Mouse (Mus musculus) forebrain, embryonic 14.5 days (tissue): ENCODE data around the gene Lrrc36. TPM values are rescaled to one million over a fixed set of nuclear protein-coding genes. Genes with fewer than 3 reads are reported as not detected.

ENCODE experiments used
- ATAC-seq: fragments of 200-750 bp; cut with Nextera tagmentation; 2 replicates; pipeline ENCODE4 v1.8.0; 2017; ENCODE audit warnings: mild to moderate bottlenecking, moderate library complexity
- DNase-seq: peaks from one replicate; pipeline ENCODE4 v3.0.0-alpha.2; 2015; ENCODE audit warnings: low spot score
- H3K27ac ChIP-seq: fragments of 300-500 bp; sonication (generic); 2 replicates; pipeline ENCODE4 v1.5.1; 2014; ENCODE audit warnings: low read depth, mild to moderate bottlenecking, control low read depth, low read length, moderate library complexity
- H3K27me3 ChIP-seq: fragments of 300-500 bp; sonication (generic); replicated peaks from 2 replicates; pipeline ENCODE4 v1.6.1; 2014; ENCODE audit warnings: low read length, control low read depth, mixed read lengths; ENCODE audit not compliant: control insufficient read depth, insufficient read depth
- H3K36me3 ChIP-seq: fragments of 300-500 bp; sonication (generic); 2 replicates; pipeline ENCODE4 v1.6.1; 2014; ENCODE audit warnings: low read length, control low read depth; ENCODE audit not compliant: control insufficient read depth, insufficient read depth
- H3K4me1 ChIP-seq: fragments of 300-500 bp; sonication (generic); 2 replicates; pipeline ENCODE4 v1.6.1; 2014; ENCODE audit warnings: antibody characterized with exemption, low read length, control low read depth; ENCODE audit not compliant: control insufficient read depth, insufficient read depth
- H3K4me2 ChIP-seq: fragments of 300-500 bp; sonication (generic); 2 replicates; pipeline ENCODE4 v1.6.1; 2014; ENCODE audit warnings: mild to moderate bottlenecking, control low read depth, low read length
- H3K4me3 ChIP-seq: fragments of 300-500 bp; sonication (generic); 2 replicates; pipeline ENCODE4 v1.5.1; 2014; ENCODE audit warnings: low read depth, low read length, control low read depth
- H3K9ac ChIP-seq: fragments of 300-500 bp; sonication (generic); 2 replicates; pipeline ENCODE4 v1.6.1; 2014; ENCODE audit warnings: mild to moderate bottlenecking, low read length, control low read depth, moderate library complexity
- H3K9me3 ChIP-seq: fragments of 300-500 bp; sonication (generic); replicated peaks from 2 replicates; pipeline ENCODE4 v1.6.1; 2016; ENCODE audit warnings: low read length, control low read depth, mixed read lengths; ENCODE audit not compliant: control insufficient read depth
- WGBS: fragments of 180-500 bp; shearing (Covaris S2); extraction: QIAGEN DNeasy Blood & Tissue Kit; methylation state at CpG from one replicate; pipeline ENCODE4 v1.1.7; 2014; 5-methylcytosine and 5-hydroxymethylcytosine counted together
- polyA plus RNA-seq: library from polyadenylated mRNA; unstranded; fragments of >200 nt; fragmentation: Nextera tagmentation; extraction: Ambion mirVana; gene quantifications from 2 replicates; pipeline ENCODE4 v1.2.1, GENCODE M21; 2014

The Lrrc36 gene
- polyA plus RNA-seq, 1 experiment from 2014 or later = 0.43 TPM

DNA sequence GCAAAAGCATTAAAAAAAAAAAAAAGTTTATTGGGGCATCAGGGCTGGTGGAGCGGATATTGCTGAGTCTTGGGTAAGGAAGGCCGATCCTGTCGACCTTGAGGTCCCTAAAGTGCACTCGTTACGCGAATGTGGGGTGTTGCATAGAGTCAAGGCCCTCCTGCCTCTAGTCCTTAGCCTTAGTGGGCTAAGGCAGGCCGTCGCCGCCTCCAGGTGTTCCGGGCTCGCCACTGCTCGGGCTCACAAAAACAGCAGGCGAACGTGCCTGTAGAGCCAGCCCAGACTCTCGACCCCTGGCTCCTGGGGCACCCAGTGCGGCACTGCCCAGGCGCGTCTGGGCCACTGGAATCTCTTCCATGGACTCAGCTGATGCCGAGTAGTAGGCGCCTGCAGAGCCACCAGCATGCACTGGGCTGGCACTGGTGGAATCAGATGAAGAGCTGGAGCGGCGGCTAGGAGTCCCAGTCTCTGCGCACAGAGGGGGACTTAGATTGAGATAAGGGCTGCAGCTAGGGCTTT, 59.1 kb downstream of the Lrrc36 start:
- Histone ChIP-seq H3K4me1 (peaks cover 30% of the 10 kb centered on the region), H3K4me2 (no peak overlapping the region), H3K27ac (no peak overlapping the region), H3K9ac (no peak overlapping the region), H3K36me3 (no peaks in the 10 kb centered on the region), H3K27me3 (0 out of 2 replicates have a peak, but pooled peaks cover 4% of the 10 kb centered on the region), H3K9me3 (no peaks in the 10 kb centered on the region), H3K4me3 (no peak overlapping the region)
- 25% methylated on average over 23 of the region's 23 CpGs for WGBS
- no peak for DNase-seq
- no peak for ATAC-seq

DNA sequence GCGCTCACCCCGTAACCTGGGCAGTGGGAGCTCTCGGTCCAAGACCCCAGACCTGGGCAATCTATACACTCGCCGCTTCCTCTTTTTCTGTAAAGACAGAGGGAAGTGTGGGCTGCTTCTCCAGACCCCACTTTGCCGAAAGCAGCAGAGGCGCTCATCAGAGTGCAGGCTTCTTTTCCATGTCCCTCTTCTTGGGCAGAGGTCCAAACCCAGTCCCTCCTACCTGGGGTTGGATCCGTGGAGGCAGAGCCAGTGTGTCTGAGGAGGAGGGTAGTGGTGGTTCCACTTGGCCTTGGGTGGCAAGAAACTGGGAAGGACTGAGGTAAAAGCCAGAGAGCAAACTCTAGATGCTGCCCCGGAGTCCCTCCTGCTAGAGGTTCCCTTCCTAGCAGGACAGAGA, 59.6 kb downstream of the Lrrc36 start:
- DNase-seq = no peak
- 53% methylated on average over 9 of the region's 9 CpGs for WGBS
- Histone ChIP-seq H3K27ac (no peak overlapping the region), H3K36me3 (no peaks in the 10 kb centered on the region), H3K4me3 (no peak overlapping the region), H3K9me3 (no peaks in the 10 kb centered on the region), H3K27me3 (0 out of 2 replicates have a peak, but pooled peaks cover 4% of the 10 kb centered on the region), H3K4me2 (no peak overlapping the region), H3K4me1 (peaks cover 30% of the 10 kb centered on the region), H3K9ac (no peak overlapping the region)
- ATAC-seq = no peak

DNA sequence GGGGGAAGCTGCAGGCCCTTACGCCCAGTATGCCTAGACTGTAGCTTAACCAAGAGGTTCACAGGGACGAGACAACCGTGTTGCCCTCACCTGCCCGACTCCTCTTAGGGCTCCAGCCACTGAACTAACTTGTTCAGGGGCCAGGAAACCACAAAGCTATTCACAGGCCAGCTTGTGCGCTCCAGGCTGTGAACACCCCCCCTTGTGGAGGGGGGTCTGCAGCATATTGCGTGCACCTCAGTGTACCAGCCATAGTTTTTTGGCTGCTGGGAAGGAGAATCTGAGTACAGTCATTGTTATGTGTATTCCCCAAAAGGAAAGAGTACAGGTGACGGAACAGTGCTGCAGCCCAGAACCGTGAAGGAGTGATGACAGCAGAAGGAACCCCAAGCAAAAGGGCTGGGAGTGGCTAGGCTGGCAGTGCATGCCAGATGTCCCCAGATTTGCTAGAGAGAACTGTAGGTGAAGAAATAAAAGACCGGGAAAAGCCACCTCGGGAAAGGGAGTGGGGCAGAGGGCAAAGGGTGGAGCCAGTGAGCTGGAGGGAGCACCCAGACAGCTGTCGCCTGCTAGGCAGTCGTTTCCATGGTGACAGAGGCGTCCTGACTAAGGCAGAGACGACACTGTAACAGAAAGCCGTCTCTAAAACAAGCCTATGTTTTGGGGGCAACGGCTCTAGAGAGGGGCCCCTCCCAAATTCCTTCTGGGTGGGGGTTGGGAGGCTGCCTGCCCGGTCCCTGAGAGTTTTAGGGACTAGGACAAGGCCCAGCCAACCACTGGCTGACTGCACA, 60.6 kb downstream of the Lrrc36 start:
- Histone ChIP-seq H3K9ac (peak overlapping the region; percentile 17), H3K27ac (no peak overlapping the region), H3K9me3 (no peaks in the 10 kb centered on the region), H3K4me1 (peaks cover 28% of the 10 kb centered on the region), H3K27me3 (0 out of 2 replicates have a peak, but pooled peaks cover 4% of the 10 kb centered on the region), H3K4me3 (no peak overlapping the region), H3K36me3 (0 out of 2 replicates have a peak, but pooled peaks cover 3% of the 10 kb centered on the region), H3K4me2 (peak overlapping the region; percentile 16; the same call in 1 of the 2 replicates)
- DNase-seq (peak; percentile 82), ATAC-seq (no peak; the same call in 1 of the 2 replicates)
- 27% methylated on average over 17 of the region's 17 CpGs for WGBS

DNA sequence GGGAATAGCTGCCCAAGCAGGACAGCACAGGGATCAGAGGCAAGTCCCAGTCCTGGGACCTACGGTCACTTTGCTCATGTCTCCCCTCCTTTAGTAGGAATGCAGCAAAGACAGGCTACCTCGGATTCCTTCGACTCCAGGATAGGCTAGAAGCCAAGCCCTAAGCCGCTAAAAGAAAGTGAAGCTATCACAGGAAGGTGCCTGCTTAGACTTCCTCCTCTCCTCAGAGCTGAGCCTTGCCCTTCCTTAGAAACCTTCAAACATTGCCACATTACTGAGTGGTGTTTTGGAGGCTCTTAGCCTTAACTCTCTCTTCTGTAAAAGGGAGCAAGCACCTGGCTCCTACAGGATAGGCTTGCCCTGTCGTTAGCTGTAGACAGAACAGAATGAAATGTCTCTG, 61.3 kb downstream of the Lrrc36 start:
- ATAC-seq (no peak), DNase-seq (no peak)
- H3K4me2 ChIP-seq = peak overlapping the region; percentile 16; the same call in 1 of the 2 replicates
- H3K36me3 ChIP-seq = 0 out of 2 replicates have a peak, but pooled peaks cover 3% of the 10 kb centered on the region
- H3K9ac ChIP-seq = peak overlapping the region; percentile 2; the same call in 1 of the 2 replicates
- peaks cover 21% of the 10 kb centered on the region for H3K4me1 ChIP-seq
- 38% methylated on average over 5 of the region's 5 CpGs for WGBS
- H3K4me3 ChIP-seq = no peak overlapping the region
- no peaks in the 10 kb centered on the region for H3K9me3 ChIP-seq
- H3K27ac ChIP-seq = no peak overlapping the region
- H3K27me3 ChIP-seq = 0 out of 2 replicates have a peak, but pooled peaks cover 4% of the 10 kb centered on the region

DNA sequence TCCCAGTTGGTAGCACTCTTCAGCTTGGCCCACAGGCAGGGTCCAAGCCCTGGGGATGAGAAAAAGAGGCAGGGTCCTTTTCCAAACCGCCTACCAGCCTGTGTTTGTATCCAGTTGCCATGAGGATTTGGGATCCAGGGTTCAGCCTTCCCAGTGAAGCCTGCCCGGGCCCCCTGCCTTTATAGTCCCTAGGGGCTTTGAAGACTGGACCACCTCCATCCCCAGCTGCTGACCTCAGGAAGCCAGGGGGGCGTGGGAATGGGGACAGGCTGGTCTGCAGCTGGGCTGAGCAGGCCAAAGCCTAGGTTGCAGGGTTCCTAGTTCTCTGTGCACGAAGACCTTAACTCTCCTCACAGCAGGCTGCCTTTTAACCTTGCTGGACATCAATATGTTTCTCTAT, 61.9 kb downstream of the Lrrc36 start:
- Histone ChIP-seq H3K4me2 (no peak overlapping the region), H3K4me1 (peaks cover 17% of the 10 kb centered on the region), H3K27ac (no peak overlapping the region), H3K9me3 (no peaks in the 10 kb centered on the region), H3K9ac (no peak overlapping the region), H3K36me3 (0 out of 2 replicates have a peak, but pooled peaks cover 3% of the 10 kb centered on the region), H3K27me3 (0 out of 2 replicates have a peak, but pooled peaks cover 4% of the 10 kb centered on the region), H3K4me3 (no peak overlapping the region)
- DNase-seq (no peak), ATAC-seq (no peak)
- 51% methylated on average over 4 of the region's 4 CpGs for WGBS

DNA sequence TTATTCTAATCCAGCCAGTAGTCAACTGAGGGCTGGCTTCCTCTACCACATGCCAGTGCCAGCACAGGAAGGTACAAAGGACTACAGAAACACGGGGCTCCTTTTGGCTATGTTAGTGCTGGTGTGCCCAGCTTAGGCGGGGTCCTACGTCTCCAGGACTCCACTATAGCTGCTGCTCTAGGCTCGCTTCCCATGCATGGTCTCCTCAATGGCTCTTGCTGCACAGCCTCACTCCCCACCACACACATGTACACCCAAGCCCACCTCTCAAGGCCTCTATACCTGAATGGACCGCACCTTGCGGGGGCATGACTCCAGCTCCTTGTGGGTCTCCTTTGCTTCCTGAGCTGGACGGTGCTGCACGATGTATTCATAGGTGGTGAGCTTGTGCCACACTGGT, 62.4 kb downstream of the Lrrc36 start:
- H3K9ac ChIP-seq = no peak overlapping the region
- H3K27me3 ChIP-seq = 0 out of 2 replicates have a peak, but pooled peaks cover 4% of the 10 kb centered on the region
- no peaks in the 10 kb centered on the region for H3K9me3 ChIP-seq
- DNase-seq = no peak
- H3K4me2 ChIP-seq = no peak overlapping the region
- WGBS = 96% methylated on average over 8 of the region's 8 CpGs
- H3K36me3 ChIP-seq = 0 out of 2 replicates have a peak, but pooled peaks cover 3% of the 10 kb centered on the region
- peaks cover 14% of the 10 kb centered on the region for H3K4me1 ChIP-seq
- no peak for ATAC-seq
- H3K27ac ChIP-seq = no peak overlapping the region
- no peak overlapping the region for H3K4me3 ChIP-seq

DNA sequence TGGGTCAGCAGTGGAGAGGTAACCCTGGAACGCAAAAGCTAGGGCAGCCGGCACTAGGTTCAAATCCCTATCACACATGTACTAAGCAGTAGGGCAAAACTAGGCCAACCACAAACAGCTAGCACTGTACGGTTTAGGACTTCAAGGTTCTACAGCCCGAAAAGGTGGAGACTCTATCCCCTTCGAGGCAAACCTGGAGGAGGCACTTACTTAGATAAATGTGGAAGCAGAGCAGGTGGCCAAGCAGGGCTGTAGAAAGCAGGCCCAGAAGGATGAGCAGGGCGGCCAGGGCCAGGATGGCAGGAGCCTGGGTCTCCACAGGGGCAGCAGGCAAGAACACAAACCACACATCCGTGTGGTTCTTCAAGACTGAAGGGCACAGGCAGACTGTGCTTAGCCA, 62.8 kb downstream of the Lrrc36 start:
- Histone ChIP-seq H3K4me2 (no peak overlapping the region), H3K4me3 (no peak overlapping the region), H3K4me1 (peaks cover 11% of the 10 kb centered on the region), H3K27ac (no peak overlapping the region), H3K27me3 (0 out of 2 replicates have a peak, but pooled peaks cover 4% of the 10 kb centered on the region), H3K36me3 (0 out of 2 replicates have a peak, but pooled peaks cover 3% of the 10 kb centered on the region), H3K9ac (no peak overlapping the region), H3K9me3 (no peaks in the 10 kb centered on the region)
- WGBS = 86% methylated on average over 7 of the region's 7 CpGs
- DNase-seq = no peak
- no peak for ATAC-seq

DNA sequence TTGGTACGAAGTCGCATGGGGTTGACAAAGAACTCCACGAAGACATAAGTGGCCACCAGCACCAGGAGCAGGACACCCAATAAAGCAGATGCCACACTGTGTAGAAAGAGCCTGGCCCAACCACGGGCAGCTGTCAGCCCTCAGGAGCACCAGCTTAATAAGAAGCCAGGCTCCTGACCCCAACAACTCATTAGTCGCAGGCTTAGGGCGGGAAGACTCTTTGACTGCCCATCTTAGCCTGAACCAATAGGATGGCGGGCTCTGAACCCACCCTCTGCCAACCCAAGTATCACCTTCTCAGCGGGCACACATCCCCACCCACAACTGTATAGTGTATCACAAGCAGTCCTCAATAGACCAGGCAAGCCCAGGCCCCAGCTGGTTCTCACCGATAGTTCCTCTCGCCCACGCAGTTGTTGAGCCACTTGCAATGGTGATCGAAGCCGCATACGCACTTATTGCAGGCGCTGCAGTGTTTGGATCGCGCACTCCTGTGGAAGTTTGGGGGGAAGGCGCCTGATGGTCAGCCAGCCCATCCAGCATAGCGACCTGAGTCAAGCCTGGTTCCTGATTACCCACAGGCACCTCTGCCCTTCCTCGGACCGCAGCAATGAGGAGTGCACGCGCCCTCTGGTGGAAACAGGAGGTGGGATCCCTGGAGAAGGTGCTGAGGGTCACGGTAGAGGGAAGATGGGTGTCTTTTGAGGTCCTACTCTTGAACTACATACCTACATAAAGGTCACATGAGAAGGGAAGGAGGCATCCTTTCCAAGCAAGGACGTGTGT, 63.5 kb downstream of the Lrrc36 start:
- 42% methylated on average over 25 of the region's 25 CpGs for WGBS
- ATAC-seq (no peak), DNase-seq (peak; percentile 32)
- H3K4me3 ChIP-seq = no peak overlapping the region
- no peak overlapping the region for H3K9ac ChIP-seq
- peaks cover 9% of the 10 kb centered on the region for H3K4me1 ChIP-seq
- 0 out of 2 replicates have a peak, but pooled peaks cover 3% of the 10 kb centered on the region for H3K36me3 ChIP-seq
- 0 out of 2 replicates have a peak, but pooled peaks cover 4% of the 10 kb centered on the region for H3K27me3 ChIP-seq
- no peak overlapping the region for H3K27ac ChIP-seq
- no peaks in the 10 kb centered on the region for H3K9me3 ChIP-seq
- H3K4me2 ChIP-seq = no peak overlapping the region
